Mouse (Mus musculus) liver, postnatal 0 days (tissue): ENCODE data around the gene Snx29. TPM values are rescaled to one million over a fixed set of nuclear protein-coding genes. Genes with fewer than 3 reads are reported as not detected.

ENCODE experiments used
- ATAC-seq: fragments of 200-750 bp; cut with Nextera tagmentation; 2 replicates; pipeline ENCODE4 v1.8.0; 2017; ENCODE audit warnings: mild to moderate bottlenecking, moderate library complexity
- DNase-seq: peaks from one replicate; pipeline ENCODE4 v3.0.0-alpha.2; 2016
- H3K27ac ChIP-seq: fragments of 300-500 bp; sonication (generic); 2 replicates; pipeline ENCODE4 v1.5.1; 2014; ENCODE audit warnings: antibody characterized with exemption, moderate library complexity, mild to moderate bottlenecking, low read depth
- H3K27me3 ChIP-seq: fragments of 300-500 bp; sonication (generic); 2 replicates; pipeline ENCODE4 v1.6.1; 2014; ENCODE audit warnings: low read length, control low read depth, mixed read lengths; ENCODE audit not compliant: insufficient read depth
- H3K36me3 ChIP-seq: fragments of 300-500 bp; sonication (generic); replicated peaks from 2 replicates; pipeline ENCODE4 v1.6.1; 2014; ENCODE audit warnings: mild to moderate bottlenecking, control low read depth, low read length, moderate library complexity, mixed read lengths; ENCODE audit not compliant: insufficient read depth
- H3K4me1 ChIP-seq: fragments of 300-500 bp; sonication (generic); 2 replicates; pipeline ENCODE4 v1.6.1; 2014; ENCODE audit warnings: antibody characterized with exemption, mild to moderate bottlenecking, control low read depth; ENCODE audit not compliant: insufficient read depth
- H3K4me2 ChIP-seq: fragments of 300-500 bp; sonication (generic); 2 replicates; pipeline ENCODE4 v1.6.1; 2014; ENCODE audit warnings: low read depth, mild to moderate bottlenecking, low read length, moderate library complexity, mixed read lengths
- H3K4me3 ChIP-seq: fragments of 300-500 bp; sonication (generic); 2 replicates; pipeline ENCODE4 v1.5.1; 2014; ENCODE audit warnings: low read depth, low read length
- H3K9ac ChIP-seq: fragments of 300-500 bp; sonication (generic); replicated peaks from 2 replicates; pipeline ENCODE4 v1.6.1; 2014; ENCODE audit warnings: mild to moderate bottlenecking, moderate library complexity
- H3K9me3 ChIP-seq: fragments of 300-500 bp; sonication (generic); 2 replicates; pipeline ENCODE4 v1.6.1; 2016; ENCODE audit warnings: mild to moderate bottlenecking, control low read depth, low read length, mixed read lengths
- CTCF ChIP-seq: sonication (generic); IDR thresholded peaks from 2 replicates; pipeline ENCODE4 v1.5.1; 2016; ENCODE audit warnings: antibody characterized with exemption, low read depth
- EP300 ChIP-seq: IDR thresholded peaks from 2 replicates; pipeline ENCODE4 v1.6.1; 2016; ENCODE audit warnings: antibody characterized with exemption, low read depth, mild to moderate bottlenecking
- WGBS: fragments of 180-500 bp; shearing (Covaris S2); extraction: QIAGEN DNeasy Blood & Tissue Kit; methylation state at CpG from one replicate; pipeline ENCODE4 v1.1.7; 2014; ENCODE audit not compliant: insufficient replicate concordance; 5-methylcytosine and 5-hydroxymethylcytosine counted together
- polyA plus RNA-seq: library from polyadenylated mRNA; unstranded; fragments of >200 nt; fragmentation: Nextera tagmentation; extraction: Ambion mirVana; gene quantifications from 2 replicates; pipeline ENCODE4 v1.2.1, GENCODE M21; 2015

Snx29 gene
- polyA plus RNA-seq, 1 experiment from 2014 or later = 2.3 TPM

GRCm38 (mm10) chr16:11424568-11425145 is 101.9 kb downstream of the Snx29 start:
- TF ChIP-seq EP300 (no peak), CTCF (no peak)
- H3K4me1 ChIP-seq = no peaks in the 10 kb centered on the region; the same call in 1 of the 2 replicates
- H3K9me3 ChIP-seq = no peaks in the 10 kb centered on the region
- no peak overlapping the region for H3K4me3 ChIP-seq
- H3K4me2 ChIP-seq = no peak overlapping the region
- no peak overlapping the region for H3K27ac ChIP-seq
- WGBS = 78% methylated on average over 9 of the region's 9 CpGs
- H3K36me3 ChIP-seq = peaks cover 8% of the 10 kb centered on the region
- H3K9ac ChIP-seq = no peak overlapping the region
- H3K27me3 ChIP-seq = no peaks in the 10 kb centered on the region
- no peak for DNase-seq
- no peak for ATAC-seq

GRCm38 (mm10) chr16:11425279-11425678 is 102.6 kb downstream of the Snx29 start:
- H3K36me3 ChIP-seq = peaks cover 8% of the 10 kb centered on the region
- ATAC-seq = no peak
- 68% methylated on average over 7 of the region's 7 CpGs for WGBS
- no peak for TF ChIP-seq CTCF
- no peak for TF ChIP-seq EP300
- no peak overlapping the region for H3K27ac ChIP-seq
- no peaks in the 10 kb centered on the region; the same call in 1 of the 2 replicates for H3K4me1 ChIP-seq
- H3K9me3 ChIP-seq = no peaks in the 10 kb centered on the region
- no peak overlapping the region for H3K4me3 ChIP-seq
- H3K9ac ChIP-seq = no peak overlapping the region
- no peaks in the 10 kb centered on the region for H3K27me3 ChIP-seq
- no peak for DNase-seq
- no peak overlapping the region for H3K4me2 ChIP-seq

GRCm38 (mm10) chr16:11426810-11427537 is 104.3 kb downstream of the Snx29 start:
- H3K27me3 ChIP-seq = no peaks in the 10 kb centered on the region
- DNase-seq (no peak), ATAC-seq (no peak)
- H3K4me3 ChIP-seq = no peak overlapping the region
- WGBS = 68% methylated on average over 8 of the region's 8 CpGs
- no peak overlapping the region for H3K27ac ChIP-seq
- no peaks in the 10 kb centered on the region for H3K9me3 ChIP-seq
- no peak for TF ChIP-seq EP300
- TF ChIP-seq CTCF = no peak
- peaks cover 6% of the 10 kb centered on the region for H3K36me3 ChIP-seq
- no peak overlapping the region for H3K4me2 ChIP-seq
- no peaks in the 10 kb centered on the region; the same call in 1 of the 2 replicates for H3K4me1 ChIP-seq
- no peak overlapping the region for H3K9ac ChIP-seq

GRCm38 (mm10) chr16:11429784-11430183 is 107.1 kb downstream of the Snx29 start:
- WGBS = 78% methylated on average over 3 of the region's 3 CpGs

GRCm38 (mm10) chr16:11430520-11430919 is 107.8 kb downstream of the Snx29 start:
- ATAC-seq = no peak
- H3K4me3 ChIP-seq = no peak overlapping the region
- no peaks in the 10 kb centered on the region for H3K27me3 ChIP-seq
- DNase-seq = no peak
- H3K4me2 ChIP-seq = no peak overlapping the region
- TF ChIP-seq CTCF (no peak), EP300 (no peak)
- no peak overlapping the region for H3K9ac ChIP-seq
- H3K4me1 ChIP-seq = no peaks in the 10 kb centered on the region
- no peaks in the 10 kb centered on the region for H3K9me3 ChIP-seq
- 84% methylated on average over 6 of the region's 6 CpGs for WGBS
- H3K27ac ChIP-seq = no peak overlapping the region
- peaks cover 3% of the 10 kb centered on the region; the same call in 1 of the 2 replicates for H3K36me3 ChIP-seq

More at GRCm38 (mm10) chr16:11429784-11430183, 107.1 kb downstream of the Snx29 start:
- H3K36me3 ChIP-seq = peaks cover 3% of the 10 kb centered on the region; the same call in 1 of the 2 replicates
- H3K4me1 ChIP-seq = no peaks in the 10 kb centered on the region
- H3K4me3 ChIP-seq = no peak overlapping the region
- H3K4me2 ChIP-seq = no peak overlapping the region
- ATAC-seq (no peak), DNase-seq (no peak)
- no peak overlapping the region for H3K9ac ChIP-seq
- H3K9me3 ChIP-seq = no peaks in the 10 kb centered on the region
- no peaks in the 10 kb centered on the region for H3K27me3 ChIP-seq
- TF ChIP-seq EP300 = no peak
- no peak for TF ChIP-seq CTCF
- no peak overlapping the region for H3K27ac ChIP-seq

GRCm38 (mm10) chr16:11433779-11434178 is 111.1 kb downstream of the Snx29 start:
- TF ChIP-seq CTCF (no peak), EP300 (no peak)
- no peaks in the 10 kb centered on the region for H3K4me1 ChIP-seq
- no peak overlapping the region for H3K9ac ChIP-seq
- H3K36me3 ChIP-seq = peaks cover 3% of the 10 kb centered on the region; the same call in 1 of the 2 replicates
- no peaks in the 10 kb centered on the region for H3K27me3 ChIP-seq
- H3K4me3 ChIP-seq = no peak overlapping the region
- H3K4me2 ChIP-seq = no peak overlapping the region
- no peaks in the 10 kb centered on the region for H3K9me3 ChIP-seq
- DNase-seq = no peak
- no peak for ATAC-seq
- H3K27ac ChIP-seq = no peak overlapping the region
